Mouse (Mus musculus): ENCODE data around the gene Tmem251. TPM values are rescaled to one million over a fixed set of nuclear protein-coding genes. Genes with fewer than 3 reads are reported as not detected.

Gene Tmem251
- polyA plus RNA-seq, 1 experiment = 7.1 TPM

- Histone ChIP-seq H3K4me3 (replicated peaks; ENCODE audit: control insufficient read depth, low read depth, low read length) (no peak overlapping the region), H3K4me1 (ENCODE audit: control insufficient read depth, insufficient read depth, low read length) (no peaks in the 10 kb centered on the region; the same call in 1 of the 2 replicates), H3K27ac (ENCODE audit: control insufficient read depth, insufficient read depth, low read depth, low read length, poor library complexity) (no peak overlapping the region)
- no peak for TF ChIP-seq POLR2A (IDR thresholded peaks at IDR 0.05; ENCODE audit: borderline replicate concordance, control insufficient read depth, low read depth, low read length)
- TF ChIP-seq CTCF (IDR thresholded peaks at IDR 0.05; ENCODE audit: control insufficient read depth, insufficient read depth, low read length) = no peak
Measured at GRCm38 (mm10) chr12:102763696-102764095, 20.1 kb downstream of the Tmem251 start.

- no peaks in the 10 kb centered on the region; the same call in 1 of the 2 replicates for H3K4me1 ChIP-seq (ENCODE audit: control insufficient read depth, insufficient read depth, low read length)
- TF ChIP-seq CTCF (IDR thresholded peaks at IDR 0.05; ENCODE audit: control insufficient read depth, insufficient read depth, low read length) (no peak), POLR2A (IDR thresholded peaks at IDR 0.05; ENCODE audit: borderline replicate concordance, control insufficient read depth, low read depth, low read length) (no peak)
- no peak overlapping the region for H3K27ac ChIP-seq (ENCODE audit: control insufficient read depth, insufficient read depth, low read depth, low read length, poor library complexity)
- 90% methylated on average over 4 of the region's 4 CpGs for WGBS
- no peak overlapping the region for H3K4me3 ChIP-seq (replicated peaks; ENCODE audit: control insufficient read depth, low read depth, low read length)
Measured at GRCm38 (mm10) chr12:102769000-102769399, 25.4 kb downstream of the Tmem251 start.

- H3K27ac ChIP-seq (ENCODE audit: control insufficient read depth, insufficient read depth, low read depth, low read length, poor library complexity) = no peak overlapping the region
- H3K4me1 ChIP-seq (ENCODE audit: control insufficient read depth, insufficient read depth, low read length) = no peaks in the 10 kb centered on the region; the same call in 1 of the 2 replicates
- H3K4me3 ChIP-seq (replicated peaks; ENCODE audit: control insufficient read depth, low read depth, low read length) = no peak overlapping the region
- WGBS = 92% methylated on average over 8 of the region's 8 CpGs
- TF ChIP-seq POLR2A (IDR thresholded peaks at IDR 0.05; ENCODE audit: borderline replicate concordance, control insufficient read depth, low read depth, low read length) (no peak), CTCF (IDR thresholded peaks at IDR 0.05; ENCODE audit: control insufficient read depth, insufficient read depth, low read length) (no peak)
Measured at GRCm38 (mm10) chr12:102771601-102772000, 28.0 kb downstream of the Tmem251 start.

- 93% methylated on average over 5 of the region's 5 CpGs for WGBS
- Histone ChIP-seq H3K4me1 (ENCODE audit: control insufficient read depth, insufficient read depth, low read length) (no peaks in the 10 kb centered on the region; the same call in 1 of the 2 replicates), H3K27ac (ENCODE audit: control insufficient read depth, insufficient read depth, low read depth, low read length, poor library complexity) (no peak overlapping the region), H3K4me3 (replicated peaks; ENCODE audit: control insufficient read depth, low read depth, low read length) (no peak overlapping the region)
- TF ChIP-seq POLR2A (IDR thresholded peaks at IDR 0.05; ENCODE audit: borderline replicate concordance, control insufficient read depth, low read depth, low read length) = no peak
- no peak for TF ChIP-seq CTCF (IDR thresholded peaks at IDR 0.05; ENCODE audit: control insufficient read depth, insufficient read depth, low read length)
Measured at GRCm38 (mm10) chr12:102772676-102773075, 29.1 kb downstream of the Tmem251 start.

- H3K27ac ChIP-seq (ENCODE audit: control insufficient read depth, insufficient read depth, low read depth, low read length, poor library complexity) = no peak overlapping the region; the same call in 1 of the 2 replicates
- no peak overlapping the region for H3K4me3 ChIP-seq (replicated peaks; ENCODE audit: control insufficient read depth, low read depth, low read length)
- 91% methylated on average over 14 of the region's 14 CpGs for WGBS
- no peaks in the 10 kb centered on the region for H3K4me1 ChIP-seq (ENCODE audit: control insufficient read depth, insufficient read depth, low read length)
- TF ChIP-seq POLR2A (IDR thresholded peaks at IDR 0.05; ENCODE audit: borderline replicate concordance, control insufficient read depth, low read depth, low read length) (no peak), CTCF (IDR thresholded peaks at IDR 0.05; ENCODE audit: control insufficient read depth, insufficient read depth, low read length) (no peak)
Measured at GRCm38 (mm10) chr12:102776035-102776434, 32.5 kb downstream of the Tmem251 start.

GRCm38 (mm10) chr12:102778151-102778550 is 34.6 kb downstream of the Tmem251 start:
- no peak overlapping the region for H3K27ac ChIP-seq (ENCODE audit: control insufficient read depth, insufficient read depth, low read depth, low read length, poor library complexity)
- 90% methylated on average over 5 of the region's 5 CpGs for WGBS
- no peak overlapping the region for H3K4me3 ChIP-seq (replicated peaks; ENCODE audit: control insufficient read depth, low read depth, low read length)
- no peaks in the 10 kb centered on the region for H3K4me1 ChIP-seq (ENCODE audit: control insufficient read depth, insufficient read depth, low read length)
- TF ChIP-seq CTCF (IDR thresholded peaks at IDR 0.05; ENCODE audit: control insufficient read depth, insufficient read depth, low read length) (no peak), POLR2A (IDR thresholded peaks at IDR 0.05; ENCODE audit: borderline replicate concordance, control insufficient read depth, low read depth, low read length) (no peak)

- Histone ChIP-seq H3K4me1 (ENCODE audit: control insufficient read depth, insufficient read depth, low read length) (no peaks in the 10 kb centered on the region), H3K27ac (ENCODE audit: control insufficient read depth, insufficient read depth, low read depth, low read length, poor library complexity) (no peak overlapping the region), H3K4me3 (replicated peaks; ENCODE audit: control insufficient read depth, low read depth, low read length) (no peak overlapping the region)
- 73% methylated on average over 3 of the region's 3 CpGs for WGBS
- no peak for TF ChIP-seq CTCF (IDR thresholded peaks at IDR 0.05; ENCODE audit: control insufficient read depth, insufficient read depth, low read length)
- no peak for TF ChIP-seq POLR2A (IDR thresholded peaks at IDR 0.05; ENCODE audit: borderline replicate concordance, control insufficient read depth, low read depth, low read length)
Measured at GRCm38 (mm10) chr12:102779452-102779851, 35.9 kb downstream of the Tmem251 start.

- no peak overlapping the region for H3K27ac ChIP-seq (ENCODE audit: control insufficient read depth, insufficient read depth, low read depth, low read length, poor library complexity)
- no peak for TF ChIP-seq CTCF (IDR thresholded peaks at IDR 0.05; ENCODE audit: control insufficient read depth, insufficient read depth, low read length)
- TF ChIP-seq POLR2A (IDR thresholded peaks at IDR 0.05; ENCODE audit: borderline replicate concordance, control insufficient read depth, low read depth, low read length) = no peak
- no peaks in the 10 kb centered on the region for H3K4me1 ChIP-seq (ENCODE audit: control insufficient read depth, insufficient read depth, low read length)
- no peak overlapping the region for H3K4me3 ChIP-seq (replicated peaks; ENCODE audit: control insufficient read depth, low read depth, low read length)
- 85% methylated on average over 5 of the region's 5 CpGs for WGBS
Measured at GRCm38 (mm10) chr12:102782841-102783240, 39.3 kb downstream of the Tmem251 start.
